Mouse (Mus musculus) midbrain, embryonic 11.5 days (tissue): ENCODE measurements around the gene Dmp1. TPM values are rescaled to one million over a fixed set of nuclear protein-coding genes. Genes with fewer than 3 reads are reported as not detected.

Experiments used
- ATAC-seq: fragments of 200-750 bp; cut with Nextera tagmentation; 2 replicates; pipeline ENCODE4 v1.8.0; 2017; ENCODE audit warnings: moderate TSS enrichment, moderate library complexity; ENCODE audit not compliant: low FRiP score
- DNase-seq: peaks from one replicate; pipeline ENCODE4 v3.0.0; 2015; ENCODE audit warnings: low spot score; ENCODE audit errors: missing footprints
- H3K27ac ChIP-seq: fragments of 300-500 bp; sonication (generic); 2 replicates; pipeline ENCODE4 v1.5.1; 2014; ENCODE audit warnings: low read depth, low read length
- H3K27me3 ChIP-seq: fragments of 300-500 bp; sonication (generic); 2 replicates; pipeline ENCODE4 v1.6.1; 2014; ENCODE audit warnings: mild to moderate bottlenecking, low read length, moderate library complexity, mixed read lengths; ENCODE audit not compliant: control insufficient read depth, insufficient read depth
- H3K36me3 ChIP-seq: fragments of 300-500 bp; sonication (generic); 2 replicates; pipeline ENCODE4 v1.6.1; 2014; ENCODE audit warnings: mild to moderate bottlenecking, low read length, moderate library complexity, mixed read lengths; ENCODE audit not compliant: control insufficient read depth, insufficient read depth
- H3K4me1 ChIP-seq: fragments of 300-500 bp; sonication (generic); 2 replicates; pipeline ENCODE4 v1.6.1; 2014; ENCODE audit warnings: low read length; ENCODE audit not compliant: control insufficient read depth, insufficient read depth
- H3K4me2 ChIP-seq: fragments of 300-500 bp; sonication (generic); 2 replicates; pipeline ENCODE4 v1.6.1; 2014; ENCODE audit warnings: mild to moderate bottlenecking, moderate library complexity
- H3K4me3 ChIP-seq: fragments of 300-500 bp; sonication (generic); 2 replicates; pipeline ENCODE4 v1.5.1; 2014; ENCODE audit warnings: low read depth, low read length
- H3K9ac ChIP-seq: fragments of 300-500 bp; sonication (generic); 2 replicates; pipeline ENCODE4 v1.6.1; 2014; ENCODE audit warnings: low read length
- H3K9me3 ChIP-seq: fragments of 300-500 bp; sonication (generic); 2 replicates; pipeline ENCODE4 v1.6.1; 2016; ENCODE audit warnings: low read length; ENCODE audit not compliant: control insufficient read depth
- WGBS: fragments of 180-500 bp; shearing (Covaris S2); extraction: QIAGEN DNeasy Blood & Tissue Kit; methylation state at CpG from one replicate; pipeline ENCODE4 v1.1.7; 2014; 5-methylcytosine and 5-hydroxymethylcytosine counted together
- polyA plus RNA-seq: library from polyadenylated mRNA; unstranded; fragments of >200 nt; fragmentation: Nextera tagmentation; extraction: Ambion mirVana; gene quantifications from 2 replicates; pipeline ENCODE4 v1.2.1, GENCODE M21; 2014

Dmp1 gene
- polyA plus RNA-seq: 0.93 and 1.4 TPM in 2 replicates

DNA sequence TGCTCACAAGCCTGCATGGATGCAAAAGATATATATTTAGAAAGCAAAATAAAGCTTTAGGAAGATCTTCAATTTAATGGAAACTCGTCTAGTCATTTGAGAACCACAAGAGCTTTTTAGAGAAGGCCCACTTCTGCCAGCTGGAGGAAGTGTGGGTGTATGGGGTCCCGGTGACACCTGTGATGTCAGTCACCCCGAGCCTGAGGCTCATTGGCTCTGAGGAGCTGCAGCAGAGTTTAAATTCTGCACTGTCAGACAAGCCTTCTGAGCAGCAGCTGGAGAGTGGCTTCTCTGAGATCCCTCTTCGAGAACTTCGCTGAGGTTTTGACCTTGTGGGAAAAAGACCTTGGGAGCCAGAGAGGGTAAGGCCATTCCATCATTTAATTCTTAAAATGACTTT, at the start of gene Dmp1:
TSS of gene Dmp1 (plus strand) at position 263 of the 400 bp plus-strand sequence.
- 87% methylated on average over 5 of the region's 5 CpGs for WGBS
- no peak within 1 kb of the TSS for H3K4me3 ChIP-seq

DNA sequence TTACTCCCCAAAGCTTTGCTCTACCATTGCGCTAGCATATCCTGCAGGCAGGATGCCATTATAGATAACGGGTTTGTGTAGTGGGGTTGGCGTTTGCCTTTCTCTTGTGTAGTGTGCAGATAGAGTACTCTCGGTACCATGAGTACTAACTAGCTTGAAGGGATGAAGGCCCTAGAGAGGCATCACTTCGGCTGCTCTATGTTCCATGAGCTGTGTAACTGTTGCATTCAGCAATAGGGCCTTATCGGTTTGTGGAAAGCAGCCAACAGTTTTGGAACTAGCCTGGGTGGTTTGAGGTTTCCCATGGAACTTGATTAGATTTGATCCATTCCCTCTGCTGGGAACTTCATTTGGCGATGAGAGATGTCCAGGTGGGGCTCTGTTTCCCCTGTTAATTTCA, 44.7 kb upstream of the Dmp1 start:
- 93% methylated on average over 7 of the region's 7 CpGs for WGBS

More for the DNA sequence above, at the start of gene Dmp1:
- Histone ChIP-seq H3K27me3 (no peaks in the 10 kb centered on the region), H3K9ac (no peak within 1 kb of the TSS), H3K9me3 (no peaks in the 10 kb centered on the region), H3K4me1 (no peaks in the 10 kb centered on the region), H3K4me2 (no peak within 1 kb of the TSS), H3K36me3 (no peaks in the 10 kb centered on the region), H3K27ac (no peak within 1 kb of the TSS)
- ATAC-seq (no peak), DNase-seq (no peak)

DNA sequence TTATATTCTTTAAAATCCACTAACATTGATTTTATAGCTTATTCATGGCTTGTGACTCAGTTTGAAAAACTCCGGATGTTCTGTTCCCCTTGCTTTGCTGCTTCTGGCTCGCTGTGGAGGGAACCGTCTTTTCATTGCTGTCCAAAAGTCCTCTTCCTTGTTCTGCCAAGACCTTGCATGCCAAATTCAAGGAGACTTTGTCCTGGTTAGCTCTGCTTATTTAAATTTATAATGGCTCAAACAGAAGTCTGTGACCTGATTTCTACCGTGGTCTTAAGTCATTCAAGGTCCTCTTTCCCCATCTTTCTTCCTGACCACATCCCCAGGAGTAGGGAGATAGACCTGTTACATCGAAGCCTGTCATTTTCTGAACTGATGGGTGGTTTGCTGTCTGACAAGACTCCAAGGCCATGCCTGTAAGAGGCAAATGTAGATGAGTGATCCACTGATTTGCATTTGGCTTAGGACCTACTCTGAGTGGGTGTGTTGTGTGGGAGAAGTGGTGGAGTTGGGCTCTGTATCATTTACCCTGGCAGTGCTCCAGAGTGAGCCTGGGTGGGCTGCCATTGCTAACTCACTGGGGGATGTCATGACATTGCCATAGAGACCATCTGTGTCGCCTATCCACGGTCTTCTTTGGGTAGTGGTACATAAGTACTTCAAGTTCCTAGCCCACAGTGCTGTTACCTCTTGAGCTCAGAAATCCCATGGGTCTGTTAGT, 43.9 kb upstream of the Dmp1 start:
- Histone ChIP-seq H3K4me3 (no peak overlapping the region), H3K4me1 (no peaks in the 10 kb centered on the region), H3K9ac (no peak overlapping the region), H3K9me3 (no peaks in the 10 kb centered on the region), H3K27me3 (no peaks in the 10 kb centered on the region), H3K27ac (no peak overlapping the region), H3K4me2 (no peak overlapping the region), H3K36me3 (no peaks in the 10 kb centered on the region)
- ATAC-seq: no peak
- WGBS: 89% methylated on average over 7 of the region's 7 CpGs
- DNase-seq: no peak

More for the DNA sequence above, 44.7 kb upstream of the Dmp1 start:
- no peak overlapping the region for H3K4me2 ChIP-seq
- H3K4me1 ChIP-seq: no peaks in the 10 kb centered on the region
- no peaks in the 10 kb centered on the region for H3K27me3 ChIP-seq
- no peaks in the 10 kb centered on the region for H3K9me3 ChIP-seq
- H3K27ac ChIP-seq: no peak overlapping the region
- no peak overlapping the region for H3K4me3 ChIP-seq
- H3K36me3 ChIP-seq: no peaks in the 10 kb centered on the region
- DNase-seq: no peak
- no peak for ATAC-seq
- H3K9ac ChIP-seq: no peak overlapping the region

DNA sequence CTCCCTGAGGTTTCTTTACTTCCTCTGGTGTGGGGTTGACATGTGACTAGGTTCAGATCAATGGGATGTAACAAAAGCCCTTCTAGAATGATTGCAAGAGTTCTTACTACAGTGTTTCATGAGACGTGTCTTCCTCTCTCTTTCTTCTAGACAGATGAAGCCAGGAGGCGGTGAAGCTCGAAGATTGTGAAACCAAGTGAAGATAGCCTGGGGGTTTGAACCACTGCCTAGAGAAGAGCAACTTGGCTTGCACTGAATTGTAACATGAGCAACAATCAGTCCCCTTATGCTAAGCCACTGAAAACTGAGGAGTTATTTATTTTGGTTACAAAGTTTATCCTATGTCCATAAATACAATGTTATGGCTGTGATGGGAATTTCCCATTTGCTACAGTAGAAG, 41.8 kb upstream of the Dmp1 start:
- Histone ChIP-seq H3K27me3 (no peaks in the 10 kb centered on the region), H3K4me2 (no peak overlapping the region), H3K9ac (no peak overlapping the region), H3K36me3 (no peaks in the 10 kb centered on the region), H3K4me1 (no peaks in the 10 kb centered on the region), H3K4me3 (no peak overlapping the region), H3K27ac (no peak overlapping the region), H3K9me3 (no peaks in the 10 kb centered on the region)
- no peak for ATAC-seq
- no peak for DNase-seq
- 83% methylated on average over 3 of the region's 3 CpGs for WGBS

DNA sequence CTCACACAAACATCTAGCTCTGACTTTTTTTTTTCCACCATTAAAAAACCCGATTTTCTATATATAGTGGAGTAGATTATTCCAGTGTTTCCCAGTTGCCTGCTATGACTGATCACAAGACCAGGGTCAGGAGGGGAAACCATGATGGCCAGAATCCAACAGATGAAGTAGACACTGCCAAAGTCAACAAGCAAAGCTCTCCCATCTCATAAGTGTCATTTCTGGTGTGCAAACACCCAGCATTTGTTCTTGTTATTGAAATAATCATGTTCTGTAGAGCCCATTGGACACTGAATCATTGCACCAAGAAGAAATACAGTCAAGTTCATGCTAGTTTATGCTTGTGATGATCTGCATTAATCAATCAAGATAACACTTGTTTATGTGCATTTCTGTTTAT, 41.0 kb upstream of the Dmp1 start:
- DNase-seq: no peak
- no peak for ATAC-seq
- no peak overlapping the region for H3K27ac ChIP-seq
- no peaks in the 10 kb centered on the region for H3K27me3 ChIP-seq
- H3K9ac ChIP-seq: no peak overlapping the region
- H3K4me1 ChIP-seq: no peaks in the 10 kb centered on the region
- whole genome bisulfite sequencing: 88% methylated on average over 1 of the region's 1 CpGs
- H3K36me3 ChIP-seq: no peaks in the 10 kb centered on the region
- no peak overlapping the region for H3K4me2 ChIP-seq
- H3K9me3 ChIP-seq: no peaks in the 10 kb centered on the region
- H3K4me3 ChIP-seq: no peak overlapping the region

DNA sequence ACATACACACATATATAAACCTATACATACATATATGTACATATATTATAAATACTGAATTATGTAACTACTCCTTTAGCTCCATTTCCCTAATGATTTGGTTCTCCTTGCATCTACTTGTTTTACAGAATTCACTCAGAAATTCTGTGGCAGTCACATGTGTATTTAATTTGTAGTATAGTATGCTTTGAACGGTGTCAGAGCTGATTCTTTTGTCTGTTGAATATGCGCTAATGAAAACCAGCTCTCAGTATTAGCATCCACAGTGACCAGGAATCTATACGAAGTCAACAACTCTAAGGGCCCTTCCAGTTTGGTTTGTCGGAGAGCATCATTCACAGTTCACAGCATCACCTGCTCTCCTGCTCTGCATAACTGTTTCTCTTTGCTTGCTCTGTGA, 38.9 kb upstream of the Dmp1 start:
- H3K9me3 ChIP-seq: no peaks in the 10 kb centered on the region
- H3K4me2 ChIP-seq: no peak overlapping the region
- DNase-seq (no peak), ATAC-seq (no peak)
- H3K9ac ChIP-seq: no peak overlapping the region
- no peaks in the 10 kb centered on the region for H3K36me3 ChIP-seq
- H3K27me3 ChIP-seq: no peaks in the 10 kb centered on the region
- no peak overlapping the region for H3K27ac ChIP-seq
- WGBS: 82% methylated on average over 4 of the region's 4 CpGs
- H3K4me3 ChIP-seq: no peak overlapping the region
- no peaks in the 10 kb centered on the region for H3K4me1 ChIP-seq

DNA sequence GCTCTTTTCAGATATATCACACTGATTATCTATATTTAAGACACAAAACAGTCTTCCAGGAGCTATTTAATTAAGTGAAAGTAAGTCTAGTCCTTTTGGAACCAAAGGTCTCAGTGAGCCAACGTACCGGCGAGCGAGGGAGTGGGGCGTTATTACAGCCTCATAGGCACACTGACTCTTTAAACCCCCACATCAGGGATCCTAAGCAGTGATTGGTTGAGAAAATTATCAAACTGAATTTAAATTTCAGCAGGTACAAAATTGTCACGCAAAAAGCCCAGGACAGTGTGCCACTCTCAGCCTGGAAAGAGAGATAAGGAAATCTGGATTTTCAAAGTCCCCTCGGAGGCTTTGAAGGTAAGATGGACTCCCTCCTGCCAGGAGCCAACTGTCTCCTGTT, 32.0 kb upstream of the Dmp1 start, which contains the start of gene Dspp:
TSS of gene Dspp (plus strand) at position 301 of the 400 bp plus-strand sequence.
- no peak within 1 kb of the TSS for H3K4me2 ChIP-seq
- DNase-seq: no peak
- H3K9ac ChIP-seq: no peak within 1 kb of the TSS
- no peak within 1 kb of the TSS for H3K27ac ChIP-seq
- no peak within 1 kb of the TSS for H3K4me3 ChIP-seq
- no peak for ATAC-seq
- 89% methylated on average over 7 of the region's 7 CpGs for WGBS
- no peaks in the 10 kb centered on the region for H3K27me3 ChIP-seq
- no peaks in the 10 kb centered on the region for H3K4me1 ChIP-seq
- no peaks in the 10 kb centered on the region for H3K9me3 ChIP-seq
- H3K36me3 ChIP-seq: no peaks in the 10 kb centered on the region

DNA sequence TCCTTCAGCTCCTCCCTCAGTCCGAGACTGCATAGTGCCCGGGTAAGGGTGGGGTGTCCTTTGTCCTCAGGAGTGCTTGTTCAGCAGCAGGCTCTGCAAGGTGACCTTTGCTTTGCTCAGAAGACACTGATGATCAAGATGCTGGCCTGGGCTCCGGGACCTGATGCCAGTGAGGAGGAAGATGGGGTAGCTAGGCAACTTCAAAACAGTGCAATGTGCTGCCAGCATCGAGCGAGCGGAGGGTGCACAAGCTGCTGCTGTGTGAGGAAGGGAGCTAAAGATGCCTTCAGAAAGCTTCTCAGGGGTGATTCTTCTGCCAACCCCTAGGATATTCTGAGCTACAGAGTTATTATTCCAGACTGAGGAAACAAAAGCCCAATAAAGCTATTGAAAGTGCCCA, 29.3 kb upstream of the Dmp1 start:
- H3K27me3 ChIP-seq: no peaks in the 10 kb centered on the region
- H3K27ac ChIP-seq: no peak overlapping the region
- ATAC-seq (no peak), DNase-seq (no peak)
- WGBS: 80% methylated on average over 6 of the region's 6 CpGs
- no peaks in the 10 kb centered on the region for H3K36me3 ChIP-seq
- no peaks in the 10 kb centered on the region for H3K4me1 ChIP-seq
- no peak overlapping the region for H3K9ac ChIP-seq
- no peak overlapping the region for H3K4me3 ChIP-seq
- H3K4me2 ChIP-seq: no peak overlapping the region
- no peaks in the 10 kb centered on the region for H3K9me3 ChIP-seq

DNA sequence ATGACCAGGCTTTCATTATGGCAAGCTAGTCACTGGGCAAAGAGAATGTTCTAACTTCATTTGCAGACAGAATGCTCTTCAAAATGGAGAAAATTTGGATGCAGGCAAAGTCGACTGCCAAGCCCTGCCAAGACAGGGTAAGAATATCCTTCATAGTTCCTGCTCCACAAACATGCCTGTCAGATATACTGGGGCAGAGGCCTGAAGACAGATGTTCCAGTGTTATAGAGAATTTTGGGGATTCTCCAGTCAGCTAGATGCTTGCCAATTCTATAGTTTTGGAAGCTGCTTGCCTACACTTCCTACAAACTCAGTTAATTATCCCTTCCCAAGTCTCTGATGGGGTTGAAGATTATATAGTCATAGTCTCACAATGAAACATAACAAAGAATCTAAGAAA, 18.7 kb upstream of the Dmp1 start:
- no peak for ATAC-seq
- Histone ChIP-seq H3K4me3 (no peak overlapping the region), H3K9ac (no peak overlapping the region), H3K36me3 (no peaks in the 10 kb centered on the region), H3K27me3 (no peaks in the 10 kb centered on the region), H3K9me3 (no peaks in the 10 kb centered on the region; the same call in 1 of the 2 replicates), H3K4me2 (no peak overlapping the region), H3K27ac (no peak overlapping the region), H3K4me1 (no peaks in the 10 kb centered on the region)
- 87% methylated on average over 1 of the region's 1 CpGs for WGBS
- DNase-seq: no peak
